Mouse (Mus musculus): ENCODE measurements around the gene Psmd7.
A peak's percentile ranks its signal among the peaks of the same experiment; 100 is the strongest.

The Psmd7 gene

DNA sequence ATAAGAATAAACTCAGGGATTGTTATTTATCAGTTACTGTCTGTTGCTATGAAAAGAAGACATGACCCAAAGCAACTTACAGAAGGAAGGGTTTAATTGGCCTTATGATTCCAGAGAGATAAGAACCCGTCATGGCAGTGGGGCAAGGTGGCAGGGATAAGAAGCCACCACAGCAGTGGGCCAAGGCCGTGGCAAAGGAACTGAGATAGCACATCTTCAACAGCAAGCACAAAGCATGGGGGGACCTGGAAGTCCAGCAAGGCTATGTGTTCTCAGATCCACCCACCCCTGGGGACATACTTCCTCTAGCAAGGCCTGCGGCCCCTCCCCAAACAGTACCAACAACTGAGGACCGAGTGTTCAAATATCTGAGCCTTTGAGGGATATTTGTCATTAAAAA, 10.6 kb downstream of the Psmd7 start:
- no peak for DNase-seq

DNA sequence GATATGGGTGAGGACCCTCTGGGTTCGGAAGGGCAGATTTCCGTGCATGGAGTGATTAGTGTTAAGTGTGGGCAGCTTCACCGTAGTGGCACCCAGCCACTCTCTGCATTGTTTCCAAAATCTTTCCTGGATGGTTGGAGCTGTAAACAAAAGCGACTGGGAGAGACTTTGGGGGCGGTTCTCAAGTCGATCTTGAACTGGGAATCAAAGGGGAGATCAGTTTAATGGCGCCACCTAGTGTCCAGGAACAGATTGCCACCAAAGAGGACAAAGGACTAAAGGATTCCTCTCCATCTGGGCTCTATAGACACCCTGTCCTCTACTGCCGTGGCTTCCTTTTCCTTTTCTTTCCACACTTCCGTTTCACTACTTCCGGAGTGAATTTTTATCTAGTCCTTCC, 11.6 kb downstream of the Psmd7 start:
- DNase-seq = peak; percentile 79

DNA sequence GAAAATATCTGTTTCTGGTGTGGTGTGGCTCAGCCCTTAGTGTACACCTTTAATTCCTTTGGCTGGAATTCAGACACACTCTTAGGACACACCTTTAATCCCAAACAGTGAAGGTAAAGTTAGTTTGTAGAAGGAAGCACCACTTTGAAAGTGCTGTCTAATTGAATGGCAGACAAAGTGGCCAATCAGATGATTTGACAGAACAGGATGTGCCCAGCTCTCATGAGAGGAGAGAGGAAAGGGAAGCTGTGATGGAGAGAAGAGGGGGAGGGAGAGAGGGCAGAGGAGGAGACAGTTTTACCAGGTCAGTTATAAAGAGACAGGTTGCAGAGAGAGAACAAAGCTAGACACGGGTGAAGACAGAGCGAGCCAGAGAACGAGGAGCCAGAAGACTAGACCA, 13.5 kb downstream of the Psmd7 start:
- peak; percentile 38 for DNase-seq

DNA sequence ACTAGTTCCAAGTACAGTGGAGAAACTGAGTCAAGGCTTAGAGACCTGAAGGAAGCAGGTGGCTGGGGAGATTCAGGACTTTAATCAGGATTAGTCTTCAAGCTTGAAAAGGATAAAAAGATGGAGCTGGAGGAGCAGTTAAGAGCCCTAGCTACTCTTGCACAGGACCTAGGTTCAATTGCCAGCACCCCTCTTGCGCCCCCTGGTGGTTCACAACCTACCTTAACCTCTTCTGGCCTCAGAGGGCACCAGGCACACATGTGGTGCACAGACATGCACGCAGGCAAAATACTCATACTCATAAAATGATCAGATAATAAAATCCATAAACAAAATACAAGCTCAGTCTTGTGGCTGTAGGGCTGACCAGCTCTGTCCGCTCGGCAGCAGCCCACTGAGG, 15.8 kb downstream of the Psmd7 start:
- DNase-seq = peak; percentile 81

DNA sequence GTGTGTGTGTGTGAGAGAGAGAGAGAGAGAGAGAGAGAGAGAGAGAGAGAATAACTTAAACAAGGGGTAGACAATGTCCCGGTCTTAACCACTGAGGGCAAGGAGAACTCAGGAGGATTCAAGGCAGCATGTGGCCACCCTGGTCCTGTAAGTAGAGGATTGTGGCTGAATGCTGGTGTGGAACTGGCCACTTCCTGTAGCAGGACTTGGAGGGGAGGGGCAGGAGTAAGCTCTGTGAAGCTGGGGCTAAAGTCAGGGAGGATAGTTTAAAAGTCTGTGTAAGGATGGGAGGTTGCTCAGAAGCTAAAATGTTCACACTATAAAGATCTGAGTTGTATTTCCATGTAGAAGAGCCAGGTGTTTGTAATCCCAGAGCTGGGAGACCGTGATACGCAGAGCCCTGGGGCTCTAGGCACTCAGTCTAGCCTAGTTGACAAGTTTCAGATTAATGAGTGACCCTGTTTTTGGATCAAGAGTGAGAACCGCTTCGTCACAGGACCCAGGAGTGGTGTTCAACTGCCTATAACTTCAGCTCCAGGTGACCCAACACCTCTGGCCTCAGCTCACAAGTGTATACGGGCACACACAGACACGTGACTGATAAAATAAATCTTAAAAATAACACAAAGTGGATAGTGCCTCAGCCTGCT, 16.7 kb downstream of the Psmd7 start:
- DNase-seq = no peak

DNA sequence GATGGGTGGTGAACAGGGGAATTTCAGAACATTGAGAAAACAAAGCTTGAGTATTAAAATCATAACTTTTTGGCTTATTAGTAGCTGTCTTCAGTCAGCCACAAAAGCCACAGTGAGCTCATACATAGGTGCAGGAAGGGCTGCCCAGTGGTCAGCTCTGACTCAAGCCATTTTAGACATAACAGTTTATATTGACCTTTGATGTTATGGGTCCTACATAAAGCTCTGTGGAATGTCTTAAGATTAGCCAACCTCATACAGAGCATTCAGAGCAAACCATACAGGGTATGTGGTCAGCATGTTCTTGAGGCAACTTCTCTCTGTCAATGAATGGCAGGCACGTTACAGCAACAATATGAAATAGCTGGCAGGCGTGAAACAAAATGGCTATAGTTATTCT, 17.2 kb downstream of the Psmd7 start:
- DNase-seq = no peak

DNA sequence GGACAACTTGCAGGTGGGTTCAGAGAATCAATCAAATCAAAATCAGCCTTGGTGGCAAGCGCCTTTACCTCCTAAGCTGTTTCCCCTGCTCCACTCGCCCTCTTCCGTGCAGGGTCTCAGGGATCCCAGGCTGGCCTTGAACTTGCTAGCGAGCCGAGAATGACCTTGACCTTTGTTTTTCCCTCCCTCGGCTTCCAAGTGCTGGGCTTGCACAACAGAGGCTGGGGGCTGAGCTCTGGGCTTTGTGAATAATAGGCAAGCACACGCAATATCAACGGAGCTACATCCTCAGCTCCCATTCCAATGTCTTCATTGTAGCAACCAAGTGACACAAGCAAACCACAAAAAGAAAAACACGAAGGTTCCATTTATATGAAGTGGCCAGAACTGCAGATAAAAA, 26.1 kb downstream of the Psmd7 start:
- DNase-seq = no peak

DNA sequence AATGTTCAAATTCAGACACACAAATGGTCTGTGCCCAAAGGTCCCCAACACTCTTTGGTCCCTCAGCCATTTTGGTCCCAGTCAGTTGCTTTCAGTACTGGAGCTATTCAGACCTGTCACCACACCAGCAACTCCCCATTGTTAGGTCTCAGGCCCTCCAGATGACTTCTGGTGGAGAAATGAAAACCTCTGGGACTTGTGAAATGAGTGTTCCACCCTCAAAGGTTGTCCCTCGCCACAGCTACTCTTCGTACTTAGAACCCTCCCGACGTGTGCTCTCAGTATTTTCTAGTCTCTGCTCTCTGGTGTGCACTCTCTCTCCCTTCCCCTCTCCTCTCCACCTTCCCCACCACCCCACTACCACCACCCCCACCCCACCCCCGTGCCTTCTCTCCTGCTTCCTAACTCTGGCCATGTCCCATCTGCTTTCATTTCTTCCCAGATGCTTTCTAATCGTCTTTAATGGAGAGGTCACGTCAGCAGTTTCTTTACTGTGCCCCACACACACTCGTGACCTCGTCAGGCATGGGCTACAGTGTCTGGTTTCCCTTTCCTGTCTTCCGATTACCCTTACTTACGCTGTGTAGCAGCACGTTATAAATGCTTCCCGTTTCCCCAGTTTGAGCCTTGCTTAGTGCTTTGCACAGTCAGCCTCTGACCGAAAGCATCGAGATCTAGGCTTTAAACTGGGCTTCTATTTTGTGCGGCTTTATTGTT, 27.3 kb downstream of the Psmd7 start:
- DNase-seq = peak; percentile 23

DNA sequence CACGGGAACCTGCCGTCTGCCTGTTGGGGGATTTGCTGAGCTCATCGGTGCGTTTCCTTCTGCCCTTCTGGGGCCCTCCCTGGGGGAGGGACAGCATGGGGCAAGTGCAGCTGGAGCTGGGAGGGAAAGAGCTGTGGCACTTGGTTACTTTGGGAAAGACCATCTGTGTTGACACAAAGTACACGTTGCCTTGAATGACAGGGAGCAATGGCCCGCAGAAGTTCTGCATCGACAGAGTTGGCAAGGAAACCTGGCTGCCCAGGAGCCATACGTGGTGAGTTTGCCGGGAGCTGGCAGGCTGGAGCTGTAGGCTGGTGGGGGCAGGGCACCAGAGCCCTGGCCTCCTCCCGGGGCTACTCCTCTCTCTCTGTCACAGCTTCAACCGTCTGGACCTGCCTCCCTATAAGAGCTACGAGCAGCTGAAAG, 31.7 kb downstream of the Psmd7 start:
- no peak for DNase-seq

DNA sequence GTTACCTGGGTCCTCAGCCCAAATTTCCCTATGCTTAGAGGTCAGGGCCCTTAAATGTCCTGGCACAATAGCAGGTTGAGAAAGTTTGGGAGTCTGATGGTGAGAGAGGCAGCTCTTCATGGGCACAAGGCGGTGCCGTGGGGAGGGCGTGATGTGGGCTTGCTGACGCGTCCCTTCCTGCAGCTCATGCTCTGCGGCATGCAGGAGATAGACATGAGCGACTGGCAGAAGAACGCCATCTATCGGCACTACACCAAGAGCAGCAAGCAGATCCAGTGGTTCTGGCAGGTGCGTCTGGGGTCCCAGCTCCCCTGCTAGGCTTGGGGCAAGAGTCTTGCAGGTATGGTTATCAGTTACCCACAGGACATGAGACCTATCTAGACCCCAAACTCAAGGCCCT, 33.0 kb downstream of the Psmd7 start:
- no peak for DNase-seq

DNA sequence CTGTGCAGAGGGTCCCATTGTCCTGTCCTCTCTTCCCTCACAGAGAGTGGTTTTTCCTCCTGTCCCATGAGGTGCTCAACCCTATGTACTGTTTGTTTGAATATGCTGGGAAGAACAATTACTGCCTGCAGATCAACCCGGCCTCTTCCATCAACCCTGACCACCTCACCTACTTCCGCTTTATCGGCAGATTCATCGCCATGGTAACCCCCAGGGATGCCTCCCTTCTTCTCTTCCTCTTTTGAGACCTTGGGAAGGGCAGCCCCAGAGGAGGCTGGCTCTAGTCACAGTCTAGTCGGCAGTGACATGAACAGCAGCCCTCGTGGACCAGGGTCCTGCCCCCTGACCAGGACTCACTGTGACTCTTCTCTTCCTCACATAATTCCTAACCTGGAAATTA, 36.0 kb downstream of the Psmd7 start:
- no peak for DNase-seq

DNA sequence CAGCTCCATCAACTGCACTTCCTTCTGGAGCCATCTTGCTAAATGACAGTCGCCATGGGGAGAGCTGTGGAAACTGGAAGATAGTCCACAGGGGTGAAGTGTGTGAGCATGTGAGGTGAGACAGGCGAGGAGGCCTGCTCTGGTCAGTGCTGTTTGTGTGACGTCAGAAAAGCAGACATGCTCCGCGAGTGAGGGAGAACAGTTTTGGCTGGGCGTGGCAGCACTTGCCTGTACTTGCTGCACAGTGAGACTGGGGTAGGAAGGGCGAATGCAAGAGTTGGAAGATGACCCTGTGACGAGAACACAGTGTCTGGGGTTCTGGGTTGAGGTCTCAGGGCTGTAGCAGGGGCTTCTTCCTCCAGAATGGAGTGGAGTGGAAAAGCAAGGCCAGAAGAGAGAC, 41.4 kb downstream of the Psmd7 start:
- DNase-seq = no peak

DNA sequence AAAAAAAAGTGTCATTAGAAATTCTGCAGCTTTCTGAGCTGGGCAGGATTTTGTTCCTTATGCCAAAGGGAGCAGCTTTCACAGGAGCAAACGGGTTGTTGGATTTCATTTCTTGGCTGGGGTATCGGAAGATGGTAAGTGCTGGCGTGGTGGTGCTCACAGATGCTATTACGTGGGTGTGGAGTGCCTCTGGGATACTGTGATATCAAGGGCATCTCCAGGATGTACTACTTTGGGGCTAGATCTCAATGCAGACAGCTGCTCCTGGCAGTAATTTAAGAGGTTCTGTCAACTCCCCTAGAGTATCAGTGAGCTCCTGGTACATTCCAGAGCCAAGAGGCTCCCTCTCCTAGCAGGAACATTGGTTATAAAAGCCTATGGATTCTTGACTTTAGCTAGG, 42.1 kb downstream of the Psmd7 start:
- DNase-seq = no peak

DNA sequence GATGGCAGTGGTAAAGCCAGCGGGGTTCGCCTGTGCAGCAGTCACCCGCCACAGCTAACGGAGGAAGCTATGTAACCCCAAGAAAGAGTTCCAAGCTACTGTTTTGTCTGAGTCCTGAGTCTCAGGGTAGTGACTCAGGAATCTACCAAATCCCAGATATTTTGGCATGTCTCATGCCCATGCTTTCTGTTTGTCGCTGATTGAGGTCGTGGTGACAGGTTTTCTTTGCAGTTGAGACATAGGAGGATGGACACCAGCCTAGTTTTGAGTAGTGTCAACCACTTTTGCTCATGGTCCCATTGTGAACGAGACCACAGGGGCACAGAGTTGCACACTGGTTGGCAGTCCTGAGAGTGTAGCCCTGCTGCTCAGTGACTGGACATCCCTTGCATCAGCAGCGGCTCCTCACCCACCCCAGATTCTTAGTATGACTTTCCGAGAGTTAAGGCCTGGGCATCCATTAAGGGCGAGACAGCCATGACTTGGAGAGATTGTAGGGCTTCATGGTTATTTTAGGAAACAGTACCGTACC, 42.6 kb downstream of the Psmd7 start:
- DNase-seq = no peak

DNA sequence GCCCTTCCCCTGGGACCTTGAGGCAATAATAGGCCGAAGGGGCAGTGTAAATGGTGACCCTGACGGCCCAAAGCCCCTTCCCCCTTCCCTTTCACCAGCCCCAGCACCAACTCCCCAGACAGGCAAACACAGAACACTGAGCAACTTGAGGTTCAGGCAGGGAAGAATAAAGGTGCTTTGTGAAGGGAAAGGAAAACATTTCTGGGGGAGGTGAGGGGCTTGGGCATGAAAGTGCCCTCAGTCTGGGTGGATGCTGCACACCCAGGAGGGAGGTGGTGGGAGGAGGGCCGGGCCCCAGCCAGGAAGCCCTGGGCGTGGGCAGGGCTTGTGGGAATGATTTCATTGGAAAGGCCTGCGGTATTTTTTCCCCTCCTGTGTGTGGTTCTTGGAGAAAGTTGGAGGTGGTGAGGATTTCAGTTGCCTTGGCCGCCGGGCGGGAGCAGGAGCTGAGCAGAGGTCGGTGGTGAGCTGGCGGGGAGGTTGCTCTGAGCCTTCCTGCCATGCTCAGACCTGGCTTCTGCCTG, 43.6 kb downstream of the Psmd7 start:
- no peak for DNase-seq

DNA sequence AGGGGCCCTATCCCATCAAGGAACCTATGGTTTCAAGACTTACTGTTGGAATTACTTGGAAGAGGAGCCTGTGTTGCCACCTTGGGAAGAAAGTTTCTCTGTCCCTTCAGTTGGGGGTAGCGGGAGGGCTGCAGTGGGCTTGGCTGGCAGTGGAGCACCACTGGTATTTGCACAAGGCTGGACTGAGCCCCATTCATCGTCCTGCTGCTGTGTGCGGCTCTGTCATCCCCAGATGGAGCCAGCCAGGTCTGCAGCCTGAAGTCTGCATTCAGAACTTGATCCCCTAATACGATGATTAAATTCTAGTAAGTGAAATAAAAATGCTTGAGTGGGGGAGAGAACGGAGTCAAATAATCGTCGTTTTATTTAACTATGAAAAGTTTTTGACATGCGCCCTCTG, 44.1 kb downstream of the Psmd7 start:
- DNase-seq = no peak

DNA sequence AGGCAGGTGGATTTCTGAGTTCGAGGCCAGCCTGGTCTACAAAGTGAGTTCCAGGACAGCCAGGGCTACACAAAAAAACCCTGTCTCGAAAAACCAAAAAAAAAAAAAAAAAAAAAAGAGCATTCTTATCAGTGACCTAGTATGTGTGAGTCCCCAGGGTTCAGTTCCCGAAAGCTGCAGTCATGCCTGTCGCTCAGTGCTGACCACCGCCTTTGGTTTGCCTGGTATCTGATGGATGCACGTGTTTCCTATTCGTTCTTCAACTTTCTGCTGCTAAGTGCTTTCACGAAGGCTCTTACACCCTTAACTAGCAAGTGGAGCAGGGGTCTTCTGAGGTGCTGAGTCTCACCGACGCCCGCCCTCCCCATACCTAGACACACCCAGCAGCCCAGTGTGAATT, 44.5 kb downstream of the Psmd7 start:
- DNase-seq = no peak

DNA sequence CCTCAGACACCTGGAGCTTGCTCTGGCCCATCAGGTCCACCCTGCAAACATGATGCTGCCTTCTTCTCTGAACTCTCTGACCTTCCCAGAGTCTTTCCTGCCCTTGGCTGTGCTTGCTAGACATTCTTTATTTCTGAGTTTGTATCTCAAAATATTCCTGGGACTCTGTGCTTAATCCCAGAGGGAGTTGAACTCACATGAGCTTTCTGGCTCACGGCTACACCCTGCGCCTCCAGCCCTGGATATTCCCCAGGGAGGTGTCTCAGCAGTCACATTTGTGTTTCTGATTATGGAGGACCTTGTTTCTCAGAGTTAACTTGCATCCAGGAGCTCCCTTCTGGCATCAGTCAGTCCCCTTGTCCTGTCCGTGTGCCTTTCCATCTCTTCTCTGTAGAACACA, 46.1 kb downstream of the Psmd7 start:
- DNase-seq = no peak

DNA sequence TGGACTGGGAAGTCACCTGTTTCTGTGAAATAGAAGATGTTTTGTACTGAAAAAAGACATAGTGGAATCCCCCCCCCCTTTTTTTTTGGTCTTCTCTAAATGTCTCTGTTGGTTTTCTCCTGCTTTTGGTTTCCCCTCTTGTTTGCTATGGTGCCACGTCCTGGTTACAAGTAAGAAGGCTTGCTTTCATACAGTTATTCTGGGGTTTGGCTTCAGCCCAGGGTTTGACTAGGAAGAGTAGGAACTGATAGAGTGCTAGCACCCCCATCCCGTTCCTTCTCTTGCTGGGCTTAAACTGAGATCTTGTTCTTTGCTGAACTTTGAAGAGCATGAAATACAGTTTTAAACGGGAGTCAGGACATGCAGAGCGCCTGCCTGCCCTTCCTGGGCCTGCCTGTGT, 46.9 kb downstream of the Psmd7 start:
- DNase-seq = no peak

DNA sequence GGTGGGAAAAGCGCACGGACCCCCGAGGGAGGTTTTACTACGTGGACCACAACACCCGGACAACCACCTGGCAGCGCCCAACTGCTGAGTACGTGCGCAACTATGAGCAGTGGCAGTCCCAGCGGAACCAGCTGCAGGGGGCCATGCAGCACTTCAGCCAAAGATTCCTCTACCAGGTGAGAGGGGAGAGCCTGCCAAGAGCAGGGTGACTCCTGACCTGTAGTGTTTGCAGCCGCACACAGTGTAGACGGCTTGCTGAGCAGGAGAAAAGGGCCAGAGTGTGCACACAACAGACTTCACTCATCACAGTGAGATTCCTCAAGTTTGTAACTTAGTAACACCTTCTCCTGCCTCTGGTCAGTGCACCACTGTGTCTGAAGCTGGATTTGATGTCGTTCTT, 47.6 kb downstream of the Psmd7 start:
- DNase-seq = no peak

DNA sequence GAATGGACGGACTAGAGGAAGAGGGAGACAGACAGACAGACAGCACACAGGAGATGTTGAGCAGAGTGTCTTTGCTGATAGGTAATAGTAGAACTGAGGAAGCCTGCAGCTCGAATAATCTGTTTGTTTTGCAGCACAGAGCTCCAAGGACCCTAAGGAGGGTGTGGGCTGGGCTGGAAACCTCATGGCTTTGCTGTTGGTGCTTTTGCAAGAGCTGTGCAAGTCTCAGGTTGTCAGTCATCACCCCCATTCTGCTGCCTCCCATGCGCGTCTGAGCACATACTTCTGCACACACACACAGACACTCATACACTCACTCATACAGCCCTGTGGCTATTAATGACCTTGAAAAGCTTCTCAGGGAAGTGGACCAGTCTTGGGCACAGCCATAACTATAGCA, 50.8 kb downstream of the Psmd7 start:
- DNase-seq = no peak
